Mouse (Mus musculus) ovary, postnatal 36 days (tissue): ENCODE measurements at regions not wholly inside any gene's neighbourhood (a gene's known extent, or its start where the extent isn't known, plus 50 kb on each side); places are given as distances from the start of the nearest gene placed in this dataset.

Experiments
- DNase-seq: peaks from one replicate; pipeline ENCODE4 v3.0.0; 2022; ENCODE audit warnings: low spot score, mixed read lengths

DNA sequence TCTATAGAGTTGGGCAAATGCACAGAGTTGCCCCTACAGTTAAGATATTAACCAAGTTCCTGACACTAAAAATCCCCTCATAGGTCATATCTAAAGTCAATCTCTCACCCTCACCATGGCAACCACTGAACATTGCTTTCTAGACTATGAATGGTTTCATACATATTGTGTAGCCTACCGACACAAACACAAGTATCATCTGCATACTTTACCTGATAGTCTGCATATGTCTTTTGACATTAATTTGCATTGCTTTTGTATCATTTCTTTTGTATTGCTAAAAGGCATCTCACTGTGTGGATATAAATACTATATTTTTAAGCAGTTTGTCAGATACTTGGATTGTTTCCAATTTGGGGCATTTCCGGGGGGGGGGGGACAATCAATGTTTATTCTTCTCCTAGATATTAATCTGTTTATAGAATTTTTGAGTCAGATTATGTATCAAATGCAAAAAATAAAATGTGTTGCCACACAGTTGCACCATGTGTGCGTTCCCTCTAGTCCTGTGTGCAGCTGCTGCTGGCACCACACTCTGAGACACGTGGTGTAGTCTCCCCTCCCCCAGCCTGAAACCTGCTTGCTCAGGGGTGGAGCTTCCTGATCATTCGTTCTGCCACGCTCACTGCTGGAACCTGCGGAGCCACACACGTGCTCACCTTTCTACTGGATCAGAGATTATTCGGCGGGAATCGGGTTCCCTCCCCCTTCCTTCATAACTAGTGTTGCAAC is 94.7 kb upstream of the Mapk10 start:
- DNase-seq = no peak

DNA sequence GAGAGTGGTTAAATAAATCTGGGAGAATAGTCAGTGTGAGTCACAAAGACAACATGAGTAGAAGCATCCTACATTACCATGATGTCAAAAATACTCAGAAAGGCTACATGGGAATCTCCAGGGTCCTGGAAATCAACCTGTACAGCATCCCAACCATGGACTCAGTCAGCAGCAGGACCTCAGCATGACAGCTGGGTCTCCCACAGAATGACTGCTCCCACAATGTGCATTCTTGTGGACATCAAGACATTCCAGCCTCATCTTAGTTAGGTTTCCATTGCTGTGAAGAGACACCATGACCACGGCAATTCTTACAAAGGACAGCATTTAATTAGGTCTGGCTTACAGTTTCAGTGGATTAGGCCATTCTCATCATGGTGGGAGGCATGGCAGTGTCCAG is 93.8 kb upstream of the Mapk10 start:
- no peak for DNase-seq

DNA sequence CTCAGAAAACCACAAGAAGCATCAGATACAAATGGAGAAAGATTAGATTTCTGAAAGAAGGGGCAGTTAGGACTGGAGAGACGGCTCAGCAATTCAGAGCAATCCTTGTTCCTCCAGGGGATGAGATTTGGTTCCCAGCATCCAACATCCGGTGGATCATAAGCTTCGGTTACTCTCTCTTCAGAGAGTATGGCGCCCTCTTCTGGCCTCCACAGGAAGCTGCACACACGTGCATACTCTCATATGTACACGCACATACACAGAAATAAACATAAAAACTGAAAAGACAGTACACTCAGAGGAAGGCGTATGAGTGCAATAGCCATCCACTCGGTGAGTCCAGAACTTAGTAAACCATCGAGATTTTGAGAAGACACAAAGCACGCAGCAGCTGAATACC is 91.6 kb upstream of the Mapk10 start:
- no peak for DNase-seq

DNA sequence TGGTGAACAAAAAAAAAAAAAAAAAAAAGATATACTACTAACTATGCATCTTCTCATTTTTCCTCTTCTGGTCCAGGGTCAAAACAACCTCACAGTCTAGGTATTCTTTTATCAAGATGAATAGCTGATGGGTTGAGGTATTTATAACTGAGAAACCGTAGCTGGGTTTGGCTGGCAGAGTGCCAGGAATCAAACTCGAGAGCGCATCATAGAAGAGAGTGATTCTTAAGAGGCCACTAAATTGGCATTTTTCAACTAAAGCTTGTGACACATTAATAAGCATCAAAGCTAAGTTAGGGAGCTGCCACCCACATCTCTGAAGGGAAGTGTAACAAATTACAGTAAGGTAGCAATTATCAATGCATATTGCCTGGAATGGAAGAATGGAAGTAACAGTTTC is 90.2 kb upstream of the Mapk10 start:
- DNase-seq = no peak

DNA sequence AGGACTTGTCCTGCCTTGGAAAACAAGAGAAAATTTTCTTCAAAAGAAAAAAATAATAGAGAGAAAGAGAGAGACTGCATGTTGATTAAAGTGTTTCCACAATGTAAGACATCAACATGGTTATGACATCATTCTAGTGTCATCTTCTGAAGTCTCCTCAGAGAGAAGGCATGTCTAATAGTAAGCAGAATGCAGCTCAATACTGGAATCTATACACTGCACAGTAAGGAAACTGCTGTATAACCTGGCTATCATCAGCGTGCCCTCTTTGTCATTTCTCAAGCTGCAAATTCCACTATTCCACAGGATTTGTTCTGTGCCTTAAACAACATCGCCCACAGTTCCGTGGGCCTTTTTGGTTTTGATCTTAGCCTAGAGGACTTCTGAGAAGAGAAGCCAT is 82.8 kb upstream of the Mapk10 start:
- no peak for DNase-seq

DNA sequence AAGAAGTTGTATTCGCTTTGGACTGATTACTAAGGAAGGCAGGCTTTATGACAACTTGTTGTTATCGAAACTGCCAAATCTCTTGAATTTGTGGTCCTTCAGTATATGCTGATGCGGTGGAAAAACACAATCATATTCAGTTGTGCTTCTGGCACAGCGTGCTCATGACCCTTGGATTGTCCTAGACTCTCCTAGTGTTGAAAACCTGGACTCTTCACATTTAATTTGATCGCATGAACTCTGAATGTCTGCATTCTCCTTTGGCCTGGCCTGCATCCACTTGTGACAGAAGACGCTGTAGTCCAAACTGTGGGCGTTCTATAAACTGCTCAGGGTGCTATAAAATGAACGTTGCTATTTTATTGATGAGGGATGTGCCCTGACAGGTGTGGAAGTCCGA is 80.6 kb upstream of the Mapk10 start:
- DNase-seq = no peak

DNA sequence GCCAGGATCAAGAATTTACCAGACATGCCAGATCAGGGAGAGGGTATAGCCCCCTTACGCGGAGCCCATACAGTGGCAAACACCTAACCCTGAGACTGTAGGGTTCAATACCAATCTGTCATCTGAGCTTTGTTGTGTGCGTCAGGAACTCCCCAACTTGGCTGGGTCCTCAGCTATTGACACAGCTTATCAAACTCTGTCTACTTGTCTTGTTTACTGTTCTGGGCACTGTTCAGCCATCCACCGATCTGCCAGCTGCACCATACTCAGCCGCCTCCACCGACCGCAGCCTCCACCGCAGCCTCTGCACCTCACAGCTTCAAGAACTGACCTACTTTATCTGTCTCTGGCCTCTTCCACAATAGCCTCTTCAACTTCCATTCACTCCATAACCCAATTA is 80.1 kb upstream of the Mapk10 start:
- no peak for DNase-seq

DNA sequence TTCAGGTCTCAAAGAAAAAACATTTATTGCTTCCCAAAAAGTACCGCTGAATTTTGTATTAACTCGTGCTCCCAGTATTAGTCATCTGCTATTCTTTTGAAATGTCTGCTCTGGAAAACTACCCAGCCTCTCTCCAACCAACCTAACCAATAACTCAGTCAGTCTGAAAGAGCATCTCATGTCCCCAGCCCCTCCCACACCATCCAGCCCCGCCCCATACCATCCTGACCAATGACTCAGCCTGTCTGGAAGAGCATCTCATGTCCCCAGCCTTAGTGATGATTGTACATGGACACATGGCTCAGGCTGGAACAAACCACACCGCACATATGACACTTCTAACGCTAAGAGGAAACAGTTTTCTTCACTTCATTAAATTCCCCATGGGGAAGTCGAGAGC is 58.1 kb upstream of the Mapk10 start:
- DNase-seq = no peak

DNA sequence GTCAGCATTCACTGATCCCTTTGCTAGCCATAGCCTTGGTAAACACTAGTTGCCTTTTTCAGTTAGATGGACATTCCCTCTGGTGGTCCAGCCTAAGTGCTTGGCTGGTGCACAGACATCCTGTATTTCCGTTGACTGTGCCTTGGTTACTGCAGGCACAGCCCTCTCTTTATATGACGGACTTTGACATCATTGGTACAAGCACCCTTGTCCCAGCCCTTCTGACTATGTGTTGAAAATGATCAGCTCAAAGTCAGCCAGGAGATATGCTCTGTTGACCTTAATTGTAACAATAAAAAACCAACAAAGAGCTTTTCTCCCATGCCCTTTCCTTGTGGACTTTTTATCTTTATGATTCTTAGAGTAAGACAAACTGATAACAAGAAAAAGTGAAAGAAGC is 53.8 kb upstream of the Mapk10 start:
- no peak for DNase-seq

DNA sequence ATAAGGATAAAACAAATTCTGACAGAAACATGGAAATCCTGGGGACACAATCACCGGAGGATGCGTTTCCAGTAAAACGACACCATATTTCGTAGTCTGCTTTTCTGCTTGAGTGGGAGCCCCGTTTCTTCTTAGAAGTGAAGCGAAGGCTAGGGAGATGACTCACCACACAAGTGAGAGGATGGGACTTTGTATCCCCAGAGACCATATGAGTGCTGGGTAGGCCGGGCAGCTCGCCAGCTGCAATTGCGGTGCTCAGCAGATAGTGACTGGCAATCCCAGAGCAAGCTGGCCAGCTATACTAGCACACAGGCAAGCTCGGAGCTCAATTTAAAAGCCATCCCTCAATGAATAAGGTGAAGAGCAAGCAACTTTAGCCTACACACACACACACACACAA is 50.3 kb upstream of the Mapk10 start:
- no peak for DNase-seq
